Comparison of ENCODE assay signal across 23 mouse cellular contexts in genomic region chr11:65065201-65065600, GRCm38 (mm10).
DNase-seq lines count a peak whose midpoint lies in the region; ATAC-seq and TF ChIP-seq lines count a peak whose summit lies in the region.
"Had no signal": no experiment of that assay in that cellular context is flagged by ENCODE, and none has a peak within 500 bp of the region (broad histone marks: within the 10 kb centered on the region; RNA-seq: fewer than 3 reads in every experiment).

No protein-coding gene starts in this region.

- 0 out of 2 replicates have a peak, but pooled peaks cover 2% of the 10 kb centered on the region for H3K36me3 ChIP-seq in heart, embryonic 10.5 days
- no peaks in the 10 kb centered on the region for H3K36me3 ChIP-seq in neural tube, embryonic 15.5 days
- H3K36me3 ChIP-seq: embryonic facial prominence, embryonic 13.5 days; embryonic facial prominence, embryonic 15.5 days; forebrain, embryonic 10.5 days; forebrain, embryonic 12.5 days had no signal

- H3K9me3 ChIP-seq in heart, embryonic 10.5 days = no peaks in the 10 kb centered on the region
- H3K9me3 ChIP-seq in neural tube, embryonic 15.5 days (replicated peaks) = no peaks in the 10 kb centered on the region
- H3K9me3 ChIP-seq: embryonic facial prominence, embryonic 13.5 days; embryonic facial prominence, embryonic 15.5 days; forebrain, embryonic 10.5 days; forebrain, embryonic 12.5 days had no signal

- intact Hi-C loops in heart, postnatal 36 days (cut with DNase I) = no loop called here

- DNase-seq in heart, embryonic 10.5 days (ENCODE audit: low spot score) = peak; percentile 55
- no peak for DNase-seq in heart, postnatal 36 days
- DNase-seq in layer of hippocampus, adult 2 months (ENCODE audit: low spot score in 2 of 2) = no peak
- DNase-seq in layer of hippocampus, adult 11-12 months (ENCODE audit: low spot score) = no peak
- peak; percentile 8 for DNase-seq in neural tube, embryonic 10.5 days (ENCODE audit: extremely low spot score, low spot score)
- no peak for DNase-seq in gastrocnemius, postnatal 10 days
- DNase-seq: adrenal gland, adult 2 months; adrenal gland, postnatal 10 days; adrenal gland, postnatal 25 days; cerebellum, adult 11 months; cerebellum, adult 18-20 months; cerebellum, adult 8-10 months; cerebellum, adult 9-11 months; cerebellum, postnatal 14 days; cerebellum, postnatal 36 days; embryo, embryonic 11 days had no signal

- no peak overlapping the region for H3K9ac ChIP-seq in neural tube, embryonic 15.5 days (replicated peaks)
- H3K9ac ChIP-seq: embryonic facial prominence, embryonic 13.5 days; embryonic facial prominence, embryonic 15.5 days; forebrain, embryonic 12.5 days had no signal

- H3K4me1 ChIP-seq in heart, embryonic 10.5 days = peaks cover 21% of the 10 kb centered on the region
- H3K4me1 ChIP-seq in neural tube, embryonic 15.5 days = no peaks in the 10 kb centered on the region
- H3K4me1 ChIP-seq: embryonic facial prominence, embryonic 13.5 days; embryonic facial prominence, embryonic 15.5 days; forebrain, embryonic 10.5 days; forebrain, embryonic 12.5 days had no signal

- H3K27ac ChIP-seq in heart, embryonic 10.5 days = no peak overlapping the region
- H3K27ac ChIP-seq in layer of hippocampus, adult 2 months = peak overlapping the region; percentile 20; the same call in 1 of the 2 replicates
- no peak overlapping the region for H3K27ac ChIP-seq in neural tube, embryonic 15.5 days (replicated peaks)
- H3K27ac ChIP-seq: embryonic facial prominence, embryonic 13.5 days; embryonic facial prominence, embryonic 15.5 days; forebrain, embryonic 10.5 days; forebrain, embryonic 12.5 days had no signal

- no peak overlapping the region for H3K4me2 ChIP-seq in neural tube, embryonic 15.5 days
- H3K4me2 ChIP-seq: embryonic facial prominence, embryonic 13.5 days; embryonic facial prominence, embryonic 15.5 days; forebrain, embryonic 12.5 days had no signal

- TF ChIP-seq CTCF in layer of hippocampus, adult 2 months (conservative IDR thresholded peaks at IDR 0.05) = no peak

- no peak overlapping the region for H3K4me3 ChIP-seq in heart, embryonic 10.5 days
- H3K4me3 ChIP-seq in layer of hippocampus, adult 2 months = no peak overlapping the region
- H3K4me3 ChIP-seq in neural tube, embryonic 15.5 days (replicated peaks) = no peak overlapping the region
- H3K4me3 ChIP-seq: embryonic facial prominence, embryonic 13.5 days; embryonic facial prominence, embryonic 15.5 days; erythroblast, embryonic 14.5 days; forebrain, embryonic 10.5 days; forebrain, embryonic 12.5 days had no signal

- WGBS in heart, embryonic 10.5 days = 80% methylated on average over 13 of the region's 13 CpGs
- 87% methylated on average over 13 of the region's 13 CpGs for WGBS in neural tube, embryonic 15.5 days

- no peaks in the 10 kb centered on the region for H3K27me3 ChIP-seq in heart, embryonic 10.5 days (ENCODE audit: insufficient read depth, poor library complexity, severe bottlenecking)
- H3K27me3 ChIP-seq in neural tube, embryonic 15.5 days (replicated peaks) = no peaks in the 10 kb centered on the region
- H3K27me3 ChIP-seq: embryonic facial prominence, embryonic 13.5 days; embryonic facial prominence, embryonic 15.5 days; forebrain, embryonic 12.5 days had no signal

- ATAC-seq in neural tube, embryonic 15.5 days (ENCODE audit: low FRiP score) = no peak
- ATAC-seq: forebrain, embryonic 14.5 days had no signal

Comparison
In these comparisons a context has a peak if more than half of its experiments do, and no peak if none do; other contexts are left out.
1. DNase-seq: peak in heart, embryonic 10.5 days (single experiment) and neural tube, embryonic 10.5 days (single experiment); none in heart, postnatal 36 days (0 of 2), layer of hippocampus, adult 2 months (0 of 2), layer of hippocampus, adult 11-12 months (single experiment) and gastrocnemius, postnatal 10 days (single experiment).